Mouse (Mus musculus) gonadal fat pad, adult 2 months (tissue): Measurements from ENCODE around the gene Slc13a2. TPM values are rescaled to one million over a fixed set of nuclear protein-coding genes. Genes with fewer than 3 reads are reported as not detected.

Source experiments
- DNase-seq: peaks from one replicate; pipeline ENCODE4 v3.0.0-alpha.2; 2012; ENCODE audit warnings: low read depth
- polyA plus RNA-seq: library from polyadenylated mRNA; depleted of rRNA; stranded (reverse); fragments of >200 nt; gene quantifications from 2 replicates; pipeline ENCODE4 v1.2.3, GENCODE M21; 2012

Slc13a2 gene
- polyA plus RNA-seq, 1 experiment = 8.7 TPM

GRCm38 (mm10) chr11:78434052-78434451, 12.0 kb upstream of the Slc13a2 start:
- no peak for DNase-seq

GRCm38 (mm10) chr11:78431176-78431575, 9.2 kb upstream of the Slc13a2 start:
- no peak for DNase-seq

GRCm38 (mm10) chr11:78430195-78430878, 8.3 kb upstream of the Slc13a2 start:
- no peak for DNase-seq

- DNase-seq = no peak
Observed at GRCm38 (mm10) chr11:78428309-78428708, 6.3 kb upstream of the Slc13a2 start.

DNA sequence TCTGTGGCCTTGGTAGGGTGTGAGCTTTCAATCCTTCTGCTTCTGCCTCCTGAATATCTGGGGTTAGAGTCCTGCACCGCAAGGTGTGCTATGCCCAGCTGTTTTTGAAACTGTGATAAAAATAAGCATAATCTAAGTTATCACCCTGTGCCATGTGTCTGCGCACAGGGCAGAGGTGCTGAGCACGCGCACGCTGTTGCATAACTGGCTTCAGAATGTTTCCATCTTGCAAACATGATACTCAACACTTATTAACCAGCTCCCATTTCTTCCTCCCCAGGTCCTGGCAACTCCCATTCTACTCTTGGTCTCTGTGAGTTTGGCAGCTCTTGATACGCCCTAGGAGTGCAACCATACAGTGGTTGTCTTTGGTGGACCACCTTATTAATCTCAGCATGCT, 5.6 kb upstream of the Slc13a2 start:
- DNase-seq = no peak

- DNase-seq = no peak
Observed at GRCm38 (mm10) chr11:78425572-78425971, 3.6 kb upstream of the Slc13a2 start.

DNA sequence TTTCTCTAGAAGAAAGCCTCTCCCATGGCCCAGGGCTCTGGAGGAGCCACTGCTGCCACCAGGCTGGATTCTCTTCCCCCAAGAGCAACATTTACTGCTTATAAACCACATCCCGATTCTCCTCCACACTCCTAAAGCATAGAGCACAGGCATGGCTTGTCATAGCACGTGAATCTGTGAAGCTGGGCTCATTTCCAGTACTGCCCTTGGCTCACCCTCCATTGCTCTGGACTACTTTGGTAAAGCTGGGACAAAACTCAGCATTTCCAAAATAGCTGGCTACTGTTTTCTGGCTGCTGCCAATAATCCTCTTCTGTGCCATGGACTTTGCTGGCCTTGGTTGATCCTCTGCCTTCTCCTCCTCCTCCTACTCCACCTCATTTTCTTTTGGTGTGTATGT, 2.3 kb upstream of the Slc13a2 start:
- DNase-seq = no peak

GRCm38 (mm10) chr11:78421201-78422009, 612 bp downstream of the Slc13a2 start:
- DNase-seq = no peak

DNA sequence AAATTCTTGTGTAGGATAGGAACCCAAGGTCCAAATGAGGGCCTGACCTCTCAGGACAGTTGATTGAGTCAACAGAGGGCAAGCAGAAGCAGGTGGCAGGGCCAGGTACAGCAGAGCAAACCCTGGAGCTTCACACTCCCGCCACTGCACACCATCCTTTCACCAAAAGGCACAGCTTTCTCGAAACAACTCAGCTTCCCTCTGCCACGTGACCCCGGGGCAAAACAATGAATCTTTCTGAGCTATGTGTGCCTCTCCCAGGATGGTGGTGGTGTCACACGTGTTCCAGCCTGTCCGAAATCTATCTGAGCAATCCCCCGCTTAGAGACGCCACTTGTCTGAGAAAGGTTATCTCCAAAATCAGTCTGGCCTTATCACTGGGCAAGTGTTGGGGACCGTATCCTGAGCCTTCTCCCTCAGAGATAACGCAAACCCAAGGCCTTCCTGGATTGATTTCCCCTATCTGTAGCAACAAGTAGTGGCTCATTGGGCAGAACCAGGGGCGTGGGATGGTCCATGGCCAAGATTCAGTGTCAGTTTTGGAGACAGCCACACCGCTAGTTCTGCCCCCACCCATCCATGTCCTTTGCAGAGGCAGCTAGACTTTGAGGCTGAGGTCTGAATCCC, 1.6 kb downstream of the Slc13a2 start:
- no peak for DNase-seq

- DNase-seq = no peak
Observed at GRCm38 (mm10) chr11:78416854-78417253, 5.2 kb downstream of the Slc13a2 start.

DNA sequence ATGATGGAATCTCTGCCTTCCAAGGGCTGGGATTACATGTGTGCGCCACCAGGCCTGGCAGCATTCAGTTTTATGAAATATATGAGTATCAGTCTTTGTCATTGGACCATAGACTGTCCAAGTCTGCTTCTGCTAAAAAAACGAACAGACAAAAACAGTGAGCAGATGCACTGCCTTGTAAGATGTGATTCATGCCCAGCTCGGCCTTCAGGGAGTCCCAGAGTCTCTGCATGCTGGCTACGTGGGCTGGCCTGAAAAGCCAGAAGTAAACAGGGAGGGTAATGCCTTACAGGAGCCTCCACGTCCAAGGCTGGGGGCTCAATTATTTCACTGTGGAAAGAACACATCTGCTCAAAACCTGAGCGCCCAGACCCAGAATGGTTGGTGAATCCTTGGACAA, 9.2 kb downstream of the Slc13a2 start:
- no peak for DNase-seq

DNA sequence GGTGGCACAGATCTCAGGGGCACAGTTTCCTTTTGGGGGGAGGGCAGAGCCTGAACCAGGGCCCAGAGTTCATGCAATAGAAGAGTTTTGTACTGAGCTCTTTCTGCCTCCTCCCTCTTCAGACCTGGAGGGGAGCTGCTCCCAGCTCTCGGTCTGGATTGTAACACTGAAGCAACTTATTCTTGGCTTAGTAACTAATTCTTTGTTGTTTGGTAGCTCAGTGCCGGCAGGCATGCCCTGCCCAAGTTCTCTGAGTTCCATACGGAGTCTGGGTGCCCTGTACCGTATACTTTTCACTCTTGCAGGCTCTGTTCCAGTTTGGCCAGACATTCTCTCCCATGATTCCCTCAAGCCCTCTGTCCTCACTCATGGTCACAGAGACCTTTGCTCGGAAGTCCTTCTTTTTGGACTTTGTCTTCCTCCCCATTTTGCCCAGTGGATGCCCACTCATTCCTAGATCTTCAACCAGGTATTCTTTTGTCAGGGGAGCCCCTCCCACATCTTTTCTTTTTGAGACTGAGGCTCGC, 9.6 kb downstream of the Slc13a2 start:
- no peak for DNase-seq

- DNase-seq = no peak
Observed at GRCm38 (mm10) chr11:78411606-78412323, 10.3 kb downstream of the Slc13a2 start.

- no peak for DNase-seq
Observed at GRCm38 (mm10) chr11:78408256-78409240, 13.5 kb downstream of the Slc13a2 start.

DNA sequence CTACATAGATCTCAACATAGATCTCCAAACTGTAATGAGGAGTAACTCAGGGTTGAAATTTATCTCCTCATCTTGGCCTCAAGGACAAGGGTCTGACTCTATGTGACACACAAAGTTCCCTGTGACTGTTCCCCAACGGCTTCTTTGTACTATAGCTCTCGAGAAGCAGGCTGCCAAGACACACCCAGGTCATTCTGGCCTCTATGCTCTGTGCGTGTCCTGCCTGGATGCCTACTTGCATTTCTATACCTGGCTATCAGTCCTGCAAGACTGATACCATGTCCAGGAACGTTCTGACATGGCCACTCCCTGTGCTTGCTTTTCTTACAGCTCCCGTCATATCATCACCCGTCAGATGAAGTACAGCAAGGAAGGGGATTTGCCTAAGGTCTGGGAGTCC, 20.0 kb downstream of the Slc13a2 start:
- DNase-seq = no peak

DNA sequence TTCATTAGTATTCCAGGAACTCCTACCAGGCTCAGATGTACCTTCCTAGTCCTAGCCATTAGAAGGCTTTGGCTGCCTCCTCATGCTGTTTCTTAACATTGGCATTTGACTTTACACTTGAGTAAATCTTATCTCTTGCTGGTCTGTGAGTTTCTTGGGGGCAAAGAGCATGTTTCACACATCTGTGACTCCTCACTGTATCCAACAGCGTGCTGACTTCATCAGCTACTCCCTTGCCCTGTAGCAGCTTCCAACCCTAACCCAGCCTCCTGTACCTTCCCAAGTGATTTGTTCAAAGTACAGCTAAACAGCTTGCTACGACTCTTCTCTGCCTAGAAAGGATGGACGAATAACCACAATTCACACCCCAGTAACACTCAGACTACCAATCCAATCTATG, 20.5 kb downstream of the Slc13a2 start:
- DNase-seq = no peak

DNA sequence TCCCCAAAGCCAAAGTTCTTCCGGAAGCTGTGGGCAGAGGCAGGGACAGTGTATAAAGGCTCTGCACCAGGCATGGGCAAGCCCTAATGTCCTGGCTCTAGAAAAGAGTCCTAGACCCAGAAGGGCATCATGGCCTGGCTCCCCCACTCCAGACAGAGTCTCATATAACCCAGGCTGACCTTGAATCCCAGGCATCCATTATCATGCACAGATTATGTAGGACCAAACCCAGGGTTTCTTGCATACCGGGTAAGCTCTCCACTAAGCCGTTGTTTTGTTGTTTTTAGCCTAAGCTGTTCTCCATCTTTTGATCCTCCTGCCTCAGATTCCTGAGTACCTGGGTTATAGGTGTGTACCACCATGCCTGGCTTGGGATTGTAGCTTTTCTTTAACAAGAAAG, 21.1 kb downstream of the Slc13a2 start:
- no peak for DNase-seq

- DNase-seq = no peak
Observed at GRCm38 (mm10) chr11:78399680-78400079, 22.3 kb downstream of the Slc13a2 start.

DNA sequence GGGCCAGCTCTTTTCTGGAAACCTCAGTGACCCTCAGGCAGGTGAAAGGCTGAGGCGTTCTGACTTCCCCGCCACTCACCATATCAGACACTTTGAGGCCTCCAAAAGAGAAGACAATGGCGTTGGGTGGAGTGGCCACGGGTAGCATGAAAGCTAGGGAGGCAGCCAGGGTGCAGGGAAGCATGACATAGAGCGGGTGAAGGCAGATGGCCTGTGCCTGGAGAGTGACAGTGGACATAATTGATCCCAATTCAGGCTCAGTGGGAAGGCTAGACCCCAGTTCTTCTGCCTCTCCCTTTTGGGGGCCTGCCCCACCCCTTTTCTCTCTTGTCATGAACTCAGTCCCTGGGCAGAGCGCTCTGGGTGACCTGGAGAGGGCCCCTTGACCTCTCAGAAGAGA, 23.8 kb downstream of the Slc13a2 start:
- no peak for DNase-seq

DNA sequence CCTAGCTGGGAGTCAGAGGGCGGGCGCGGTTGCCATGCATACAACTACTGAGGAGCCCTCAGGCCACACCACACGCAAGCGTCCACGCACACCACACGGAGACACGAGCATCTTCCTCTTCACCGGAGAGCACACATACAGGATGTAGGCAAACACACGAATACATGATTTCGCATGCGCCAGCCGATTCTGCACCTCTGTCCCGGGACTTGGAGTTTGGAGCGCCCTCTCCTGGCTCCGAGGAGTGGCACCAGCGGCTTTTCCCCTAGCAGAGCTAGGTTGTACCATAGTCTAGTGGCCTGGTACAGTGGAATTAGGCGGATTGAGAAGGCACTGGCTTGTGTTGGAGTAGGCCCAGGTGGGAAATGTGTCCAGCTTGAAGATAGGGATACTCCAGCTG, 24.6 kb downstream of the Slc13a2 start:
- DNase-seq = no peak

DNA sequence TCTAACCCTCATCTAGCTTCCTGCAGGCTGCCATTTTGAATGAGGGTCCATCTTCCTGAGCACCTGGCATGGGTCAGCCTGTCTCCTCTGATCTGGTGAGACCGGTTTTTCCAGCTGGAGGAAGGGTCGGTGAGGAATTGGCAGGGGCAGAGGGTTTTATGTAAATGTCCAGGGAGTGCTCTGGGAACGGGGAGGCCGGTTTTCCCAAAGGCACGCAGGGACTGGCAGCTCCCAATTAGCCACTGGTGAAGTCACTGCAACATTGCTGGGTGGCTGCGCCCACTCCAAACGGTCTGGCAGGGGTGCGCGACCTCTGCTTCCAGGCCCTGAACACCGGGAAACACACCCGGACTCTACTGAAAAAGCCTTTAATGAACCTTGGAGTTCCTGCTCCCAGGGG, 25.1 kb downstream of the Slc13a2 start:
- no peak for DNase-seq
